Mouse (Mus musculus) splenic B cell, adult 2 months (primary cell): ENCODE measurements around the gene Olfr1402.
A peak's percentile ranks its signal among the peaks of the same experiment; 100 is the strongest.

Source experiments
- DNase-seq: peaks from one replicate; pipeline ENCODE4 v3.0.0-alpha.2; 2011; ENCODE audit warnings: low read depth, low spot score
- H3K27me3 ChIP-seq: 2 replicates; pipeline ENCODE4 v1.6.1; 2012; ENCODE audit warnings: mild to moderate bottlenecking, low read length, moderate library complexity, mixed read lengths; ENCODE audit not compliant: control insufficient read depth, poor library complexity, insufficient read depth, severe bottlenecking
- H3K36me3 ChIP-seq: 2 replicates; pipeline ENCODE4 v1.6.1; 2012; ENCODE audit warnings: mild to moderate bottlenecking, low read length, moderate library complexity, mixed read lengths; ENCODE audit not compliant: control insufficient read depth, poor library complexity, insufficient read depth, severe bottlenecking

Gene Olfr1402

DNA sequence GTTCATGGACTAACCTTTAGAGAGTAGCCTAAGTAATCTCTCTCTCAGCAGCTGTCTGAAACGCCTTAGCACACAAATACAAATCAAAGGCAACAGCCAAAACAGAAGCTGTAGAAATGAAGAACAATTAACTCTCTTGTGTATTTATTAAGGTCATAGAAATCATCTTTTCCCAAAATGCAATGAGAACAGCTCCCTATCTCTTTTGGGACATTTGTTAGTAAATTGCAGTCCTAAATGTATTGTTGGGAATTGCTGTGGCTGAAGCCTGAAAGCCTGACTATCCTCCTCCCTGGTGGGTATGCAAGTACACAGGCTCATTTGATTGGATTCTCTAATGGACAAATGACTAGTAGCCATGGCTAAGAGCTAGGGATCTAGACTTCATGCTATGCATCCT is at the start of gene Olfr1402:
TSS of gene Olfr1402 (minus strand) at position 101 of the 400 bp plus-strand sequence.
- Histone ChIP-seq H3K27me3 (no peaks in the 10 kb centered on the region), H3K36me3 (no peaks in the 10 kb centered on the region)
- no peak for DNase-seq

DNA sequence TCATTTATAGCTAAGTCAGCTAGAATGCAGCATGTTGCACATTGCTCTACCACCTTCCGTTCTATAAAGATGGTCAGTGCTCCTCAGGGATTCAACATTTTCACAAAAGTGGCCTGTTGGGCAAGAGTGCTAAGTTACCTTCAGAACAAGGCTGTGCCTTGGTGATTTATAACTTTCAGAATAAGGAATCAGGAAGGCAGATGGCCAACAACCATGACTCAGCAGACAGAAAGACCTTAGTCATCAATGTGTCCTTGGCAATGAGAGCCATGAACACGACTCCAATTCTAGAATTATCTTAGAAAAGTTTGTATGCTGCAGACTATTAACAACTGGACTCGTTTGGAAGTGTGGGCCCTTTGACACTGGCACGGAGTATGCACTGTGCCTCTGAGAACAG is 33.5 kb upstream of the Olfr1402 start:
- DNase-seq: no peak
- no peaks in the 10 kb centered on the region for H3K36me3 ChIP-seq
- H3K27me3 ChIP-seq: no peaks in the 10 kb centered on the region

DNA sequence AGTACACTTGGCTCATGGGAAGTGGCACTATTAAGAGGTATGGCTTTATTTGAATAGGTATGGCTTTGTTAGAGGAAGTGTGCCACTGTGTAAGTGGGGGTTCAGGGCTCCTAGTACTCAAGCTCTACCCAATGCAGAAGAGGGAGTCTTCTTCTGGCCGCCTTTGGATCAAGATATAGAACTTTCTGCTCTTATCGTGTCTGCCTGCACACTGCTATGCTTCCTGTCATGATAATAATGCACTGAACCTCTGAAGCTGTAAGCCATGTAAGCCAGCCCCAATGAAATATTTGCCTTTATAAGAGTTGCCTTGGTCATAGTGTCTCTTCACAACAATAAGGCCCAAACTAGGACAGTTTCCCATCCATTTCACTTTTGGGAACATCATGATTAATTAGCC is 16.8 kb upstream of the Olfr1402 start:
- Histone ChIP-seq H3K36me3 (no peaks in the 10 kb centered on the region), H3K27me3 (no peaks in the 10 kb centered on the region)
- no peak for DNase-seq

DNA sequence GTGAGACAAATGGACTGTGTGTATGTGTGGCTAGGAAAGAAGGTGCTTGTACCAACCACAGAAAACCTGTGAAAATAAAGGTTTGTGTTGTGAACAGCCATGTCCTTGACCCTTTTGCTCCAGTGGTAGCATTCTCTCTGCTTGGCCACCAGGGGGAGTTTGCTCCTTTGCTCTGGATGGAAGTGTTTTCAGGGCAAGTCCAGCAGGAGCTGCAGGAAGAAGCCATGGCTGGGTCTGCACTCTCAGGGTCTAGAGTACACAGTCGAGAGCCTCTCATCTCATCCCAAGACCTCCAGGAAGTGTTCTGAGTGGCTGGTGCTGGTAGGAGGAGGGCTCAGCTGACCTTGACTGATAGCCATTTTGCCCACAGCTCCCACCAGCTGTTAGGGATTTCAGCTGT is 27.5 kb downstream of the Olfr1402 start:
- H3K36me3 ChIP-seq: no peaks in the 10 kb centered on the region
- DNase-seq: peak; percentile 49
- H3K27me3 ChIP-seq: no peaks in the 10 kb centered on the region

DNA sequence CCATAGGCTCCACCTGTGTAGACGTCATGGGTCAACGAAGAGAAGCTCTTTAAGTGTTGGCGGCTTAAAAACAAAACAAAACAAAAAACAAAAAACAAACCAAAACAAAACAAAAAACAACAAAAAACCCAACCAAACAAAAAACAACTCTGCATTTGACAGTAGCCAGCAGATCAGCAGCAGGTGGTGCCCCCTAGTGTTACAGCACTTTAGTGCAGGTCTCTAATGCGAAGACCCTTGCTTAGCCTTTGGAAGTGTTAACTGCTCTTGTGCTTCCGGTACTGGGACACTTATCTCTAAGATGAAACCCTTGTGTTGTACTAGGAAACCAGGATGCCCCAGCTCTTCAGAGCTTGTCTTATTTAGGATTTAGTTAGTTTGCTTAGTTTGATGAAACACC is 28.7 kb downstream of the Olfr1402 start:
- no peaks in the 10 kb centered on the region for H3K27me3 ChIP-seq
- DNase-seq: peak; percentile 24
- H3K36me3 ChIP-seq: no peaks in the 10 kb centered on the region

DNA sequence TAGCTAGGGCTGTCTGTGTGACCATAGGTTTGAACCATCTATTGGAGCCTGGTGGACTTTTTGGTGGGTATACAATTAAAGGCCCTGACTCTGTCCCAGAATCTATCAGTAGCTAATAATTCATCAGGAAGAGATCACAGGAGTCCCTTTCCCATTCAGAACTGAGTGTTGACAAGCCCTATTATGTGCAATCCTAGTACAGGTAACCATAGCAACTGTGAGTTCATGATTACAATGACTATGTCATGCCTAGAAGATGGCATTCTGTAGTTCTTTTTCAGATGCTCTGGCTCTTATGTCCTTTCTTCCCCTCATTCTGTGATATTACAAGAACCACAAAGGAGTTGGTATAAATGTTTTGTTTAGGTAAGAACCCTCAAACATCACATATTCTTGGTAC is 51.4 kb downstream of the Olfr1402 start:
- Histone ChIP-seq H3K36me3 (no peaks in the 10 kb centered on the region), H3K27me3 (no peaks in the 10 kb centered on the region)
- DNase-seq: no peak

DNA sequence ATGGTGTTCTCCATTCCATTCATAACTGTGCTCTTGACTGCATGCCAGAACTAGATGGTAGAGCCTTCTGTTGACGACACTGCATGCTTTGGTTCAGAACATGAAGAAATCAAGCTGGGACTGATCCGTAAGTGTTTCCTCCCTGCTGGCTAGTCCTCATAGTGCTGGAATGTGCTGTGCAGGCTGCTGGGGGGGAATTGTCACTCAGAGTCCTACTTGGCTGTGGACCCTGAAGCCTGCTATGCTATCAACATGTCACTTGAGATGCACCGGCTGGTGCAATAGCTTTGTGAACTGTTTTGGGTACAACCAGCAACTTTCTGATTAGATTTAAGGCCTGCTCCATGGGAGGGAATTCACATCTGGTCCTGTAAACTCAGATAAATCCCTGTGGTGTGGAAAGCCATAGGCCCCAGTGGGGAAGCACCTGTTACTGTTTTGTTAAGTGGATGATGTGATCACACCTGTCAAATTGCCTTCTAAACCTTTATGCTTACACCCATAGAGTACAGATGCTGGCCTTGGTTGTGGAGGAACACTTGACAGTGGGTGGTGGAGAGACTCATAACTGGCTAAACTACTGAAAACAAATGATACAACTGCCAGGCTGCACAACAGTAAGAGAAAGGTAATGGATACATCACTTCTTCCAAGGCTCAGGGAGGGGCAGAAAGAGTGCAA is 58.3 kb downstream of the Olfr1402 start:
- Histone ChIP-seq H3K27me3 (no peaks in the 10 kb centered on the region), H3K36me3 (no peaks in the 10 kb centered on the region)
- no peak for DNase-seq

DNA sequence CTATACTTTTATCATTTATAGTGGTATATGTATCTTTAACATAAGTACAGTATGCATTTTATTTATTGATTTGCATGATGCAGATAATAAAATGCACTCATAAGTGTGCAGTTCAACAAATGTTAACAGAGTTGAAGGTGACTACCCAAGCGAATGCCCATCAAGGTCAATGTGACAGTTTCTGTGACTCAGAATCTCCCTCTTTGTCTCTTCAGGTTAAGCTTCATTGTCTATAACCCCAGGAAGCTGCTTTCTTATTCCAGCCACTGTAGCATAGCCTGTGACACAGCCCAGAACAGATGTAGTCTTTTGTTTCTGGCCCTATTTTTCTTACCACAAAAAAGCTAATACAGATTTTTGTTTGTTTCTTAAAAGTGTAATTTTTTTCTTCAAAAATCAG is 63.4 kb downstream of the Olfr1402 start:
- Histone ChIP-seq H3K27me3 (no peaks in the 10 kb centered on the region), H3K36me3 (no peaks in the 10 kb centered on the region)
- DNase-seq: no peak
